Mouse (Mus musculus): ENCODE data around the gene Sdk1. TPM values are rescaled to one million over a fixed set of nuclear protein-coding genes. Genes with fewer than 3 reads are reported as not detected.

Sdk1 gene
- polyA plus RNA-seq, 1 experiment from 2014 or later: 0.71 TPM

DNA sequence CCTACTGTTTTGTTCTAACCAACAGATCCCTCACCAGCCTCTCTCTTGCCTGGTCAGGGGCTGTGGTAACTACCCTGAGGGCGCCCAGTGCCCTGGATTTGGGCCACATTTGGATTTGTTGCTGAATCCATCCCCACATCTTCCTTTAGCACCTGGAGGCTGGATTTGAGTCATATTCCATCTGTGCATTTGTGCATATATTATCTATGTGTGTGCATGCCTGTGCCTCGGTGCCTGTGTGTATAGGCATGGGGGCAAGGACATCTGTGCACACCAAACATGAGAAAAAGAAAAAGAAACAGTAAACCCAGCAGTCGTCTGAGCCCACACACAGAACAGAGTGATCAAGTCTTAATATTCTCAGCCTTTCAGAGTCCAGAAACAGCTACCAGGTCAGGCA lies 752.9 kb downstream of the Sdk1 start:
- 84% methylated on average over 3 of the region's 3 CpGs for WGBS
- H3K36me3 ChIP-seq (ENCODE audit: poor library complexity, severe bottlenecking): no peaks in the 10 kb centered on the region
- H3K9me3 ChIP-seq (replicated peaks): no peaks in the 10 kb centered on the region
- H3K27ac ChIP-seq: no peak overlapping the region
- no peak overlapping the region for H3K4me3 ChIP-seq
- no peaks in the 10 kb centered on the region for H3K4me1 ChIP-seq
- no peak for ATAC-seq
- H3K27me3 ChIP-seq: no peaks in the 10 kb centered on the region
- H3K4me2 ChIP-seq: no peak overlapping the region
- no peak overlapping the region for H3K9ac ChIP-seq

DNA sequence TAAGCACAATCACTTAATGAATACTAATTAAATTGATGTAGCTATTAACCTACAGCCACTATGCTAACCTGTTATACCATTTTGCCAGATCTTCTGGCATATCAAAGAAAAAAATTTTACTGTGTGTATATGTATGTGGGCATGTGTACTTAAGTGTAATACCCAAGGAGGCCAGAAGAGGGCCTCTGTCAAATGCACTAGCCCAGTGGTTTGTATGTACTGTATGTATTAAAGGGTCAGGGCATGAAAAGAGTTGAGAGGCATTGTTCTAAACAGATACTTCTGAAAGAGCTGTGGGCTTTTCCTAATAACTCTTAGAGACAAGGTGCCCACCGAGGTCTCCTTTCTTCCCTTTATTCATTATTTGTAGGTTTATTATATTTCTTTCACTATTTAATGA lies 759.0 kb downstream of the Sdk1 start:
- no peak for ATAC-seq
- Histone ChIP-seq H3K4me1 (no peaks in the 10 kb centered on the region), H3K9ac (no peak overlapping the region), H3K27me3 (no peaks in the 10 kb centered on the region), H3K4me2 (no peak overlapping the region), H3K9me3 (replicated peaks) (no peaks in the 10 kb centered on the region; the same call in 1 of the 2 replicates), H3K36me3 (ENCODE audit: poor library complexity, severe bottlenecking) (no peaks in the 10 kb centered on the region), H3K27ac (no peak overlapping the region), H3K4me3 (no peak overlapping the region)
- 96% methylated on average over 1 of the region's 1 CpGs for WGBS

DNA sequence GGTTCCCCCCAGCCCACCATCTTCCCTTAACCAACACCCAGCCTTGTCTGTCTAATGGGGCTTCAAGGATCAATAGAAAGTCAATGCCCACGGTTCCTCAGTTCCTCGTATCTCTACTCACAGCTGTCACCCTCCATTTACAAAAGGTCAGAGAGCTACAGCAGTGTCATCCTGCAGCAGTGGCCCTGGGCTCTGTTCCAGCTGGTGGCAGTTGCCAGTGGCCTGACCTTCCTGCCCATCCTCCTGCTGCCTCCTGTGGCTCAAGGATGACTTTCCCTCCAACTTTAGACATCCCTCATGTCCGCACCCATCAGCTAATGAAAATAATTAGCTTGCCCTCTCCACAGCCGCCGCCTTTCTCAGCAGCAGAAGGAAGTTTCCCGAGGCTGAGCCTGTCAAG lies 759.8 kb downstream of the Sdk1 start:
- no peaks in the 10 kb centered on the region; the same call in 1 of the 2 replicates for H3K9me3 ChIP-seq (replicated peaks)
- H3K4me2 ChIP-seq: no peak overlapping the region
- no peak overlapping the region for H3K27ac ChIP-seq
- 72% methylated on average over 6 of the region's 6 CpGs for WGBS
- H3K36me3 ChIP-seq (ENCODE audit: poor library complexity, severe bottlenecking): no peaks in the 10 kb centered on the region
- H3K4me3 ChIP-seq: no peak overlapping the region
- ATAC-seq: no peak
- no peaks in the 10 kb centered on the region for H3K4me1 ChIP-seq
- no peaks in the 10 kb centered on the region for H3K27me3 ChIP-seq
- no peak overlapping the region for H3K9ac ChIP-seq

DNA sequence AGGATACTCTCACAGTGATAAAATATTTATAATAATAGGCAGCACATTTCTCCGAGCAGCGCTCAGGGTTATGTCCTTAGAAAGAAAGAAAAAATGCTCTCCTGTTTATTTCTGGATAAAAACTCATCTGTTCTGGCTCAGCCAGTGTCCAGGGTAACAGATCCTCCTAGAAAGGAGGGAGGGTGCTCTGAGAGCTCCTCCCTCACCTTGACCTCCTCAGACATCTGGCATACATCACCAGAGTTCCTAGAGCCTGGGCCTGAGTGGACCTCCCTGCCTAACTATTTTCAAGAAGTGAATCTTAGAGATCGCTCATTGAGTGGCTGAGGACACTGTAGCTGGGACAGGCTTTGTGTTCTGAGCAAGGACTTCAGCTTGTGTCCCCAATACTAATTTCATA lies 760.7 kb downstream of the Sdk1 start:
- Histone ChIP-seq H3K9ac (no peak overlapping the region), H3K27ac (no peak overlapping the region), H3K4me2 (no peak overlapping the region), H3K36me3 (ENCODE audit: poor library complexity, severe bottlenecking) (no peaks in the 10 kb centered on the region), H3K9me3 (replicated peaks) (no peaks in the 10 kb centered on the region; the same call in 1 of the 2 replicates), H3K27me3 (no peaks in the 10 kb centered on the region), H3K4me1 (no peaks in the 10 kb centered on the region), H3K4me3 (no peak overlapping the region)
- no peak for ATAC-seq
- WGBS: 97% methylated on average over 3 of the region's 3 CpGs

DNA sequence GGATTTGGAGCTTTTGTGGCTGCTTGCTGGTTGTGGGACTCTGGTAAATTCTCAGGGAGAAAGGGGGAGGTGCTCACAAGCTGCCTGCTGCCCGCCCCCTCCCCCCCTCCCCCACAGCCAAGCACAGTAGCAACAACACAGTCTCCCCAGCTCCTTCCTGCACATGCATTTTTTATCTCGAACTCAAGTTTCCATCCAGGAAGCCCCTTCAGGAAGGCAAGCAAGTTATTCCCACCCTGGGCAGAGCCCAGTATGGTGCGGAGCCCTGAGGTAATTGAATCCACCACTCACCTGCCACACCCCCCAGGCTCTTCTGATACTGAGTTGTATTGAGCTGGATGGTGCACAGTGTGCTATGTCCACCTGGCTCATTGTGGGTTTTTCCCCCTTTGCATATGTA lies 768.9 kb downstream of the Sdk1 start:
- no peak for ATAC-seq

DNA sequence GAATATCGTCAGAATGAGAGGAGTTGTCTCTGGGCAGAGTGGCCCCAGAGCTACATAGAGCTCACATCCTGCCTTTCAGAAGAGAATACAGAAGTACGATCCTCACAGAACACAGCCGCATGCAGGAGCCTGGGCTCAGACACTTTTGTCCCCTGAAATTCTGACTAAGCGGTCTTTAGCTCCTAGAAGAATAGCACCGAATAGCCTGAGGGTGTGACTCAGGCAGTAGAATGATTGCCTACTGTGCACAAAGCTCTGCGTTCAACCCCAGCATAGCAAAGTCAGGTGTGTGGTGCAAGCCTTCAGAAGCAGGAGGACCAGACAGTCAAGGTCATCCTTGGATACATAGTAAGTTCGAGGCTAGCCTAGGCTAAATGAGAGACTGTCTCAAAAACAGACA lies 775.7 kb downstream of the Sdk1 start:
- H3K9me3 ChIP-seq (replicated peaks): 0 out of 2 replicates have a peak, but pooled peaks cover 4% of the 10 kb centered on the region
- H3K4me1 ChIP-seq: no peaks in the 10 kb centered on the region
- H3K27ac ChIP-seq: no peak overlapping the region
- ATAC-seq: no peak
- no peak overlapping the region for H3K4me2 ChIP-seq
- no peak overlapping the region for H3K4me3 ChIP-seq
- no peak overlapping the region for H3K9ac ChIP-seq
- 78% methylated on average over 7 of the region's 7 CpGs for WGBS
- H3K27me3 ChIP-seq: no peaks in the 10 kb centered on the region
- no peaks in the 10 kb centered on the region for H3K36me3 ChIP-seq (ENCODE audit: poor library complexity, severe bottlenecking)

More for the DNA sequence above, 768.9 kb downstream of the Sdk1 start:
- Histone ChIP-seq H3K27me3 (no peaks in the 10 kb centered on the region), H3K27ac (no peak overlapping the region), H3K9ac (no peak overlapping the region), H3K4me3 (no peak overlapping the region), H3K4me2 (no peak overlapping the region), H3K9me3 (replicated peaks) (peaks cover 4% of the 10 kb centered on the region; the same call in 1 of the 2 replicates), H3K4me1 (peaks cover 9% of the 10 kb centered on the region; the same call in 1 of the 2 replicates), H3K36me3 (ENCODE audit: poor library complexity, severe bottlenecking) (no peaks in the 10 kb centered on the region)
- 15% methylated on average over 2 of the region's 3 CpGs for WGBS

DNA sequence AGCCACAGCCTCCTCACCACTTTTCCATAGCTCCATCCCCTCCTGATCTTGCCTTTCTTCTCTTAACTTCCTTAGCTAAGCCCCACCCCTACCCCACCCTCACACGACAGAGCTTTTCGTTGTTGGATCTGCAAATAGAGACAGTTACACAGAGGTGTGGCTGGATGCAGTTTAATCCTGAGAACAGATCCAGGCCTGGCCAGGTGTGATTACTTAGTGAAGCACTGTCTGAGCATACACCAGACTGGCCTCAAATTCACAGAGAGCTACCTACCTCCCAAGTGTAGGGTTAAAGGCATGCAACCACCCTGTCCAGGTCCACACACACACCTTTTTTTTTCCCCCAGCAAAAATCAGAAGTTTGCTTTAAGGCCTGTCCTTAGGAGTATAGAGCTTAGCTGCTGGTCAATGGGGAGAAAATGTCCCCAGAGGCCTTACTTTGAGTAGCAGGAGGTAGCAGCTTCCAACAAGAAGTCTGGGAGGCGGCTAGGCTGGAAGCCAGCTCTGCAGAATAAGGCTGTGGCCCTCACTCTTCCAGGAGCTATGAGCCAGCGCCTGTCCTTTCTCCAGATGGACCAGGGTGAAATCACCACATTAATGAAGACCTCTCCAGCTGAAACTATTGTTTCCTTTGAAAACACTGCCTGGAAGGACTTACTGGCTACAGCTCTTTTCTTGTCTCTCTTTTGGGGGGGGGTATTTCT lies 781.7 kb downstream of the Sdk1 start:
- 59% methylated on average over 4 of the region's 4 CpGs for WGBS
- no peak overlapping the region for H3K27ac ChIP-seq
- ATAC-seq: no peak

DNA sequence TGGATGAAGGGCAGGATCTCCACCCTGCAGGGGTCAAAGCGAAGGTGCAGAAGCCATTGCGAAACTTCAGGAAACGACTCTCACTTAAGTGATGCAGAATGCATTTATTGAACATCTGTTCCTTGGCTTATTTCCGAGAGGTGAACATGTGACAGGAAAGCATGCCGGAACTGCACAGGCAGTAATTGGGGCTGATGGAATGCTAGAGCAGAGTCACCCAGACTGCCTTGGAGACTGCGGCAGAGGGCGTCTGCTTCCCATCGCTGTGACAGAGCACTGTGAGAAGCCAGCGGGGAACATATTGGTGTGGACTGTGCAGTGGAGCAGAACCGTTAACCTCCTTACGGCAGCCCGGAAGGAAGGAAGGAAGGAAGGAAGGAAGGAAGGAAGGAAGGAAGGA lies 783.2 kb downstream of the Sdk1 start:
- H3K27ac ChIP-seq: no peak overlapping the region
- WGBS: 76% methylated on average over 12 of the region's 12 CpGs

More for the DNA sequence above, 781.7 kb downstream of the Sdk1 start:
- Histone ChIP-seq H3K36me3 (ENCODE audit: poor library complexity, severe bottlenecking) (no peaks in the 10 kb centered on the region), H3K9ac (no peak overlapping the region), H3K4me2 (no peak overlapping the region), H3K4me3 (no peak overlapping the region), H3K27me3 (no peaks in the 10 kb centered on the region), H3K9me3 (replicated peaks) (no peaks in the 10 kb centered on the region), H3K4me1 (no peaks in the 10 kb centered on the region)

DNA sequence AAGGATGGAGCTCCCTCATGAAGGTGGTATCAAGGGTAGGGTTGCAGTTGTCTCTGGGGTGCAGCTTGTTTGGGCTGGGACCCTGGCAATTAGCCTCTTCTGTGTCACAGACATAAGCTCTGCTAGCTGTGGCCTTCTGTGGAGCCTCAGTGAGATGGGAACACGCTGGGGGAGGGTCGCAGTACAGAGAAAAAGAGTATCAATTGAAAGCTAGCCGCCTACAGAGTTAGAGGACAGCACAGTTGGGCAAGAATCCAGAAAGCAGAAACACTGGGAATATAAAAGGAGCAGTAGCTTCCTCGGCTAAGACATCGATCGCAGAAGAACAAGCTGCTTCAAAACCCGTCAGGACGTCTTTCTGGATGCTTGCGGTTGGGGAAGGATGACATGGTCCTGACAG lies 795.2 kb downstream of the Sdk1 start:
- Histone ChIP-seq H3K36me3 (ENCODE audit: poor library complexity, severe bottlenecking) (no peaks in the 10 kb centered on the region), H3K4me2 (no peak overlapping the region), H3K27ac (no peak overlapping the region), H3K9ac (no peak overlapping the region), H3K4me1 (no peaks in the 10 kb centered on the region), H3K27me3 (no peaks in the 10 kb centered on the region), H3K9me3 (replicated peaks) (no peaks in the 10 kb centered on the region), H3K4me3 (no peak overlapping the region)
- WGBS: 85% methylated on average over 9 of the region's 9 CpGs
- ATAC-seq: no peak

More for the DNA sequence above, 783.2 kb downstream of the Sdk1 start:
- Histone ChIP-seq H3K4me2 (no peak overlapping the region), H3K9me3 (replicated peaks) (no peaks in the 10 kb centered on the region), H3K27me3 (no peaks in the 10 kb centered on the region), H3K36me3 (ENCODE audit: poor library complexity, severe bottlenecking) (no peaks in the 10 kb centered on the region), H3K4me3 (no peak overlapping the region), H3K9ac (no peak overlapping the region), H3K4me1 (no peaks in the 10 kb centered on the region)
- ATAC-seq: no peak

DNA sequence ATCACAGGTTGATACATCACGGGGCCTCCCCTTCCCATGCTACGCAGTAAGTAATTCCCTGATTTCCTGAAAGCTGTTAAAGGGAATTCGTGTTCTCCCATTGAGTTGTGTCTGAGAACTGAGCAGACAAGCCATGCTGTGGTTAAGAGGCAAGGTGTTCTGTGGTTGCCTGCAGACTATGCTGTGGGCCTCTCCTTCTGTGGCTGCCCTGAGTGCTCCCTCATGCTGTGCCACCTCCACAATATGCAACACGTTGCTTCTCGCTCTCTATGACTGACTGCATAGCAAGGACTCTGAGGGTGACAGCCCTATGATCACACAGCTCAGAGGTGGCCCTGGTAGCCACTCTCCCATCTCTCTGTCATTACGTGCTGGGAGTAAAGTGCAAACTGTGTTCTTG lies 797.9 kb downstream of the Sdk1 start:
- no peak overlapping the region for H3K4me3 ChIP-seq
- no peaks in the 10 kb centered on the region for H3K9me3 ChIP-seq (replicated peaks)
- no peak overlapping the region for H3K4me2 ChIP-seq
- no peaks in the 10 kb centered on the region for H3K27me3 ChIP-seq
- H3K4me1 ChIP-seq: no peaks in the 10 kb centered on the region
- 90% methylated on average over 6 of the region's 6 CpGs for WGBS
- H3K36me3 ChIP-seq (ENCODE audit: poor library complexity, severe bottlenecking): no peaks in the 10 kb centered on the region
- ATAC-seq: no peak
- no peak overlapping the region for H3K9ac ChIP-seq
- no peak overlapping the region for H3K27ac ChIP-seq

DNA sequence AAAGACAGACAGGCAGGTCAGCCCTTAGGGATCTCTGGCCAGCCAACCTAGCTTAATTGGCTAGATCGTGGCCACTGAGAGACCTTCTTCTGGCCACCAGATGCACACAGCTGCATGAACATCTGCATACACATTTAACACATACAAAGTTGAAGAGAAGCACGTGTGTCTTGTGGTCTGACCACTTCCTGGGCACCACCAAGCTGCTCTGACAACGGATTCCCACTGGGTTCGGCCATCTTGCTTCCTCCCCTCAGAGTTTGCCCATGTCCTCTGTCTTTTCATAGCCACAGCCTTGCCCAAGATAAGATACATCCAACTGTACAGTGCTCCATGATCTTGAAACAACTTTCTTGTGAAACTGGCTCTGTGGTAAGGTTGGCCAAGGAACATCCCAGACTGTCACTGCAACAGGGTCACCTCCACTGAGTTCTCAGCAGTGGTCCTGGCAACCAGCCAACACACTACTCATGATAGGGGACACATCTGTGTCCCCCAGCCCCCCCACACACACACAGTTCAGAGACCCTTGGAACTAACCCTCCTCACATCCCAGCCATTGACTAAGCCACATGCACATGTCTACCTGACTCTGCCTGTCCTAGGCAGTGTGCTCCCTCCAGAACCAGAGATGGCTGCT lies 798.7 kb downstream of the Sdk1 start:
- Histone ChIP-seq H3K36me3 (ENCODE audit: poor library complexity, severe bottlenecking) (no peaks in the 10 kb centered on the region), H3K27ac (no peak overlapping the region), H3K4me3 (no peak overlapping the region), H3K4me1 (no peaks in the 10 kb centered on the region), H3K27me3 (no peaks in the 10 kb centered on the region), H3K4me2 (no peak overlapping the region), H3K9me3 (replicated peaks) (no peaks in the 10 kb centered on the region), H3K9ac (no peak overlapping the region)
- WGBS: 91% methylated on average over 4 of the region's 4 CpGs
- ATAC-seq: no peak

DNA sequence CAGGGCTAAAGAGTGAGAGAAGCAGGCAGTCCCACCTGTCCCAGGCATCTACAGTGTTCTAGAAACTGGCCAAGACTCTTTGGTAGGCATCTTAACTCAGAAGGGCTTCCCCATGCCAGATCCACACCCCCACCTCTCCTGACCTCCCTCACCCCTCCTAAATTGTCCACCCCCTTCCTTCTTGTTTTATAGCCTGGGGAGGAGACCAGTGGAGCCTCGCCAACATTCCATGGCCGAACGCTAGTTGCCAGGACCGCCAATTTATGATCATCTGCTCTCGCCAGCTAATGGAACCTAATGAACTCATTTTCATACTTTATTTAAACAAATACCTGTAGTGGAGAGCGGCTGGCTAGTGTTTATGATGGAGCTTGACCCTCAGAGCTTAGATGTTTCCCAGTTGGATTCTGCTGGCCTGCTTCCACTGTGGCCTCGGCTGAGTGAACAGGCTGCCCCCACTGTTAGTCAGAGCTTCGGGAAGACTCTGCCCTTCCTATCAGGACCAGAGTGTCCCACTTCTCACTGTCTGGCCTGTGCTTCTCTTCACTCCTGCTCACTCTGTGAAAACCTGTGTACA lies 800.0 kb downstream of the Sdk1 start:
- no peak for ATAC-seq

More for the DNA sequence above, 800.0 kb downstream of the Sdk1 start:
- H3K4me3 ChIP-seq: no peak overlapping the region
- H3K4me1 ChIP-seq: no peaks in the 10 kb centered on the region
- no peaks in the 10 kb centered on the region for H3K36me3 ChIP-seq (ENCODE audit: poor library complexity, severe bottlenecking)
- 85% methylated on average over 8 of the region's 8 CpGs for WGBS
- H3K27ac ChIP-seq: no peak overlapping the region
- H3K9ac ChIP-seq: no peak overlapping the region
- no peak overlapping the region for H3K4me2 ChIP-seq
- H3K27me3 ChIP-seq: no peaks in the 10 kb centered on the region
- no peaks in the 10 kb centered on the region for H3K9me3 ChIP-seq (replicated peaks)
